Mouse (Mus musculus) embryonic stem cell, embryonic (primary cell): ENCODE data around the gene Npas4.
"Not testable (repeated sequence)": the region's sequence is repeated elsewhere in the genome, so short reads cannot be mapped to it uniquely, and the experiment has no call there.

Experiments used
- CTCF ChIA-PET, 4 experiments: fragments of 300-600 bp in 2 of 4; fragments of 350-600 bp in 2 of 4; sonication (Branson Sonifier 250); formaldehyde crosslinking; loops; one replicate each; lab custom pipeline; 2022; ENCODE audit warnings: inconsistent platforms in 2 of 4; lab: Charles Lee
- POLR2A ChIA-PET, 4 experiments: fragments of 300-600 bp in 2 of 4; fragments of 350-600 bp in 2 of 4; sonication (Branson Sonifier 250); formaldehyde crosslinking; loops; one replicate each; lab custom pipeline; 2022; ENCODE audit warnings: antibody characterized with exemption in 4 of 4, inconsistent platforms in 1 of 4; lab: Charles Lee

Npas4 gene

DNA sequence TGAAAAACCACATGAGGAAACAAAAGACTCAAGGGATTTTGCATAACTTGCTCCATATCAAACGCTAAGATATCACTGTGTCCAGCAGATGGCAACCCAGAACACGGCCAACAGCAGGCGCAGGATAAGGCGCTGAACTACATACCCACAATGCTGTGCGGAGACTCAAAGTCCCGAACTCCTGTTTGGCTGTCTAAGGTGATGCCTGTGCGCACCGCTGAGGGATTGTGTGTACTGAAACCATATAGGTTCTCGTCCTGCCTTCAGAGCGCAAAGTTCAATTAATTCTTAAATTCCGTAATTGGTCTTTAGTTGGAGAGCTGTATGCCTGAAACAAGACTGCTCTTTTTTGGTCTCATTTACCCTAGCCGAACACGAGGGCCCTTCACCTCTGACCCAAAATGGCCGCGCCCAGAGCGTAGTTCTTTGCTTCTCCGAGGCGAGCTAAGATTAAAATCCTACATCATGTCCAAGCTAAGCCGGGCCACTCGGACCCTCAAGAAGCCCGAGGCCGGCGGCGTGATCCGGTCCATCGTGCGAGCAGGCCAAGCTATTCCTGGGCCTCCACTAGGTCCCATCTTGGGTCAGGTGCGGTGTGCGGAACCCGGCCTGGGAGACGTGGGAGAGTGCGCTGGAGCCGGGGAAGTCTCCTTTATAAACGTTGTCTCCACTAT is 28.1 kb downstream of the Npas4 start, which contains the start of gene Mrpl11:
TSS of gene Mrpl11 (plus strand) at position 220 of the 674 bp plus-strand sequence.
- CTCF ChIA-PET: interaction anchor here (0.5 to 1.5 kb wide), 13 partner anchors 10 to 916 kb away, joined by 3 to 9 read pairs (median 3); partner anchors contain the start of genes Dpp3 (in 1 of the 4) and Gstp2 (in 1 of the 4)
- POLR2A ChIA-PET: interaction anchor here (0.5 to 4.1 kb wide), 76 partner anchors 9 to 1122 kb away, joined by 3 to 27 read pairs (median 4); partner anchors contain the start of genes Gm21992 (in 3 of the 4), Rbm14 (in 3 of the 4), Rbm4 (in 2 of the 4) and Rbm4b (in 2 of the 4)

DNA sequence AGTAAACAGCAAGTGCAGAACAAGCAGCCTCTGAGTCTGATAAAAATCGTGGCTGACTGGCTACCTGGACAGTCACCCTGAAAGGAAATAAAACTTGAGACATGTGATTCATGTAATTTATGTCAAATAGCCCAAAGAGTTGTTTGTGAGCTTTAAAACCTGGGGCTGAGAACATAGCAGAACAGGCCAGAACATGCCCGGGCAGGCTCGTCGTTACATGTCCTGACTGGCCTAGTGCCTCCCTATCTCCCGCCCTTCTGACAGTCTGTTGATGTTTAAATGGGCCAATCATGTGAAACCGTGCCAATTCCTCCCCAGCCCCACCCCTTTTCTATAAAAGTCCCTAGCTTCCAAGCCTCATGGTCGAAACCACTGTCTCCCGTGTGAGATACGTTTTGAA is 41.5 kb downstream of the Npas4 start:
- CTCF ChIA-PET: not testable (repeated sequence)
- POLR2A ChIA-PET: interaction anchor here in 2 of 4 experiments (1.1 to 2.8 kb wide), 11 partner anchors 9 to 331 kb away, joined by 3 to 24 read pairs (median 4); partner anchors contain the start of genes Dpp3 (in 2 of the 2), Mrpl11 (in 2 of the 2) and Slc29a2 (in 1 of the 2)

DNA sequence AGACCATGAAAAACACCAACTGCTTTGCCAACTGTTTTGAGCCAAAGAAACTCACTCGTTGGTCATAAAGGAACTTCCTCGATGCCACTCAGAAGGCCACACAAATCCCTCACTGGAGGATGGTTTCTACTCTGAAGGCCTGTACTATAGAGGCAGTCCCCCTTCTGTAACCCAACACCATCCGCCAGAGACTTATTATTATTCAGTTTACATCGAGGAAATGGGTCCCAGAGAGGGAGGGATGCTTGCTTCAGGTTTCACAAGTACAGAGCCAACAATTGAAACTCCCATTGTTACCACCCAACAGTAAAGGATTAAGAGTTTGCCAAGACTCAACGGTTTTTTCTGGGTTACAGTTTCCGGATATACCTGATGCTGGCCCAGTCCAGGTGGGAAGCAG is 44.6 kb downstream of the Npas4 start:
- POLR2A ChIA-PET: interaction anchor here in 1 of 4 experiments (0.5 to 2.0 kb wide), 2 partner anchors 16 to 148 kb away, joined by 3 to 10 read pairs; partner anchors contain the start of gene Mrpl11

DNA sequence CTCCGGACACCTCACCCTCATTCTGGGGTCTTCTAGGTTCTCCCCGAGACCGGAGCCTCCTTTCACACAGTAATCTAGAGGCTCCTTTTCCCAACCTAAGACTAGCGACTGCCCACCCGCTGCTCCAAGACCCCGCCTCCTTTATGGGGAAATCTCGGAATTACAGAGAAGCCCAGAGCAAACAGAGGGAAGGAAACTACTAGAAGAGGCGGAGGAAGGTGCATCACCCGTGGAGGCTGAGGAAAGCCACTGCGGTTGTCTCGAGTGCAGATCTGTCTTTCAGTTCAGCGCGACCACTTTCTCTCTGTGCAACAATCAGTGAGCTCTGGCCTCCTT is 46.9 kb downstream of the Npas4 start:
- ChIA-PET CTCF (no interaction called here), POLR2A (interaction anchor here in 2 of 4 experiments (1.1 to 1.6 kb wide), 2 partner anchors 9 to 19 kb away, joined by 3 to 4 read pairs; partner anchors contain the start of gene Mrpl11 (in 1 of the 2))

More for the DNA sequence above, 44.6 kb downstream of the Npas4 start:
- CTCF ChIA-PET: interaction anchor here in 2 of 4 experiments (0.7 to 0.8 kb wide), 3 partner anchors 16 to 686 kb away, joined by 3 read pairs; partner anchors contain the start of gene Mrpl11 (in 1 of the 2)

DNA sequence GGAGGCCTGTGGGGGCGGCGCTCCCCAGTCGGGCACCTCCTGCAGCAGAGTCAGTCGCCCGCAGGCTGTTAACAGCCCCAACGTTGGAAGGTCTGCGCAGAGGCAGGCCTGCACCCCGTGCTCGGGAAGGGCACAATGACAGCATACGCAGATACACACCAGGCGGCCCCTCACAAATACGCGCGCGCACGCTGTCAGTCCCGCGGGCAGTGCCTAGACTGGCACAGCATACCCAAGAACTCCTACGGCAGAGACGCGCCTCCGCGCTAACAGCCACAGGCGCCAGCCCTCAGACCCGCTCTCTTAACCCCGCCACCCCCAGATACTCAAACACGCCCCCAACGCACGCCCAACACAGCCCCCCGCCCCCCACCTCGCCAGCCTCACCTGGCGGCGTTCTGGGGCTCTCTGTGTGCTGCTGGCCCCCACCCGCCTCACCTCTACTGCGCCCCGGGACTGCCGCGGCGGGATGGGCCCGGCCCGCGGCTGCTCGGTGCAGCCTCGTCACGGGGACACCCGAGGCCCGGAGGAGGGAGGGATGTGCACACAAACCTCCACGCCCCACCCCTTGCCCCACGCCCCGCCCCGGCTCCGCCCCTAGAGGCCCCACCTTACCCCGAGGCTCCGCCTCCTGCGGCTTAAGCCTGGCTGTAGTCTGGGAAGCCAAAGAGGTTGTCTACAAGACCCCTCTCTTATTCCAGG is 47.4 kb downstream of the Npas4 start, which contains the start of gene Peli3:
TSS of gene Peli3 (minus strand) at position 577 of the 702 bp plus-strand sequence.
- CTCF ChIA-PET: interaction anchor here in 1 of 4 experiments (0.5 kb wide), 1 partner anchor 78 kb away, joined by 4 read pairs; no protein-coding TSS in a partner anchor
- POLR2A ChIA-PET: interaction anchor here in 2 of 4 experiments (1.1 to 5.9 kb wide), 2 partner anchors 9 to 14 kb away, joined by 4 to 42 read pairs; partner anchors contain the start of gene Dpp3 (in 1 of the 2)

DNA sequence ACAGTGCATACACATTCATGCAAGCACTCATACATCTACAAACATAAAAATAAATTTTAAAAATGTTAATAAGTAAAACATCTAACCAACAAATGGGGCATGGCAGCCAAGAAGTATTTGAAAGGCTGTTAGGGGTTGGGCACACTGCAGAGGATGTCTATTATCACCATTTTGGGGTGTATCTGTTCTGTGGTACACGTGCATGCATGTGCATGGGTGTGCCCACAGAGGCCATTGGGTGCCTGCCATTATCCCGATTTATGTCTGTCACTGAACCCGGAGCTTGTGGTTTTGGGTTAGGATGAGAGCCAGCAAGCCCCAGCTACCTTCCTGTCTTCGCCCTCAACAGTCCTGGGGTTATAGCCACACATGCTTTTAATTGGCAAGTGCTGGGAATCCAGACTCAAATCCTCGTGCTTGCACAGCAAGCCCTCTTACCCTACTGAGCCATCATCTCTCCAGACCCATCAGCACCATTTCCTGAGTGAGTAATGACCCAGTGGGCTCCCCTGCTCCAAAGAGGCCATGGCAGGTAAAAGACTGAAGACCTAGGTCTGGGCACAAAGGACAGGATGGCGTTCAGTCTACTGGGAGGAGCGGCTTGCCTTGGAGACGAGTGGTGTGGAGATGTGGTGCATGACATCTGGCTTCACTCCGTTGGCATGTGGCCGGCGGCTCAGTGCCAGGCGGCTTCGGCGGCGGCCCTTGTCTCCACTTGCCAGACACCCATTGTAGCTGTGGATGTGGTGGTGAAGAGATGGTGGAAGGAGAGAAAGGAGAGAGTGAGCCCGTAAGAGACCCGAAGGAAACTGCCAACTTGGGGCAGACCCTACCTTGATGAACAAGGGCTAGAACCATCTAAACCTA is 52.4 kb downstream of the Npas4 start:
- ChIA-PET CTCF (no interaction called here), POLR2A (interaction anchor here in 2 of 4 experiments (0.8 to 5.9 kb wide), 5 partner anchors 9 to 41 kb away, joined by 3 to 42 read pairs (median 3); partner anchors contain the start of genes Dpp3 (in 2 of the 2) and Mrpl11 (in 1 of the 2))

DNA sequence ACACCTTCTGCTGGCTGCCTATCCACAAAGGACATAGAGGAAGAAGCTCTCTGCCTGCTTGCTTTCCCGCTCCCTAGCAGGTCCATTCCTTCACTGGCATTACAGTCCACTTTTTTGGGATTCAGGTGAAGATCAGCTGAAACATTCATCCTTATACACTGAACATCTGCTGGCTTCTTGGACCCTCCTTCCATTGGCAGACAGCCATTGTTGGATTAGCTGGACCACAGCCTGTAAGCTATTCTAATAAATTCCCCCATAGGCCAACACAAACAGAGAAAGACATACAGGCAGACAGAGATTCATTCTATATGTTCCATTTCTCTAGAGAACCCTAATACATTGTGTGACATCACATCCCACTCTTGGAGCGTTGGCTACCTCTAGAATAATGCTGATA is 53.2 kb downstream of the Npas4 start:
- POLR2A ChIA-PET: interaction anchor here in 2 of 4 experiments (0.8 to 5.9 kb wide), 6 partner anchors 8 to 40 kb away, joined by 3 to 42 read pairs (median 3); partner anchors contain the start of genes Dpp3 (in 2 of the 2) and Mrpl11 (in 1 of the 2)
- CTCF ChIA-PET: no interaction called here
